31 mouse cellular contexts compared by ENCODE assay signal in the genomic region with DNA sequence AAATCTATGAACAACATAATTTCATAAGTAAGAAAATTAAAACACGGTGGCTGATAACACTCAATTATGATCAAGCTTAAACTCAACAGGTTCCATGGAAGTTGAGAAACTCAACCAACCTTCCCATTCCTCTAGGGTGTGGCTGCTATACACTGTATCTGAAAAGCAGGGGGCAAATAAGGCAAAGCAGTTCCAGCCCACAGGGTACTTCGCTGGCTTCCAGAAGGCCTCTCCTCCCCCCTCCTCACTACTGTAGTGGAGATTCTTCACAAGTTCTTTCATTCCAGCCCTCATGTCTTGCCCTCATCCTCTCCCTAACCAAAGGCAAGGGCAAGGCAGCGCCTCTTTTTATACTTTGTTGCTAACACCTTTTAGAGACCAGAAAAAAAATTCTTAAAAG. TPM values are rescaled to one million over a fixed set of nuclear protein-coding genes. Genes with fewer than 3 reads are reported as not detected.
A peak's percentile ranks its signal among the peaks of the same experiment; 100 is the strongest.
DNase-seq lines count a peak whose midpoint lies in the region; ATAC-seq and TF ChIP-seq lines count a peak whose summit lies in the region.
"Had no signal": no experiment of that assay in that cellular context is flagged by ENCODE, and none has a peak within 500 bp of the region (broad histone marks: within the 10 kb centered on the region; RNA-seq: fewer than 3 reads in every experiment).

No protein-coding gene starts in this region.

- no peaks in the 10 kb centered on the region for H3K9me3 ChIP-seq in MEL (replicated peaks; ENCODE audit: insufficient read depth, low read length)
- H3K9me3 ChIP-seq in kidney, embryonic 16.5 days (ENCODE audit: low read length) = no peaks in the 10 kb centered on the region
- H3K9me3 ChIP-seq: embryonic facial prominence, embryonic 10.5 days; embryonic facial prominence, embryonic 13.5 days; forebrain, embryonic 12.5 days; forebrain, embryonic 15.5 days; heart, embryonic 12.5 days; heart, embryonic 15.5 days; hindbrain, embryonic 10.5 days; hindbrain, embryonic 13.5 days; intestine, embryonic 15.5 days had no signal

- H3K9ac ChIP-seq in MEL (ENCODE audit: control insufficient read depth, low read depth, low read length, poor library complexity, severe bottlenecking) = peak overlapping the region; percentile 31
- no peak overlapping the region for H3K9ac ChIP-seq in kidney, embryonic 16.5 days (replicated peaks; ENCODE audit: low read length)
- H3K9ac ChIP-seq: embryonic facial prominence, embryonic 13.5 days; forebrain, embryonic 12.5 days; forebrain, embryonic 15.5 days; heart, embryonic 12.5 days; heart, embryonic 15.5 days; hindbrain, embryonic 13.5 days; intestine, embryonic 15.5 days had no signal

- H3K27ac ChIP-seq in spleen, adult 2 months (ENCODE audit: insufficient read depth, low read length) = peak overlapping the region; percentile 69
- peak overlapping the region; percentile 75 for H3K27ac ChIP-seq in MEL (ENCODE audit: control insufficient read depth, low read depth, low read length)
- peak overlapping the region; percentile 18 for H3K27ac ChIP-seq in bone marrow macrophage, adult 2 months (ENCODE audit: insufficient read depth, low read depth, low read length)
- H3K27ac ChIP-seq in kidney, embryonic 16.5 days (ENCODE audit: low read length) = no peak overlapping the region
- H3K27ac ChIP-seq: embryonic facial prominence, embryonic 10.5 days; embryonic facial prominence, embryonic 13.5 days; forebrain, embryonic 12.5 days; forebrain, embryonic 15.5 days; heart, embryonic 15.5 days; hindbrain, embryonic 10.5 days; hindbrain, embryonic 13.5 days; intestine, embryonic 15.5 days had no signal

- H3K4me3 ChIP-seq in spleen, adult 2 months (ENCODE audit: extremely low read depth, insufficient read depth, insufficient read length) = no peak overlapping the region
- H3K4me3 ChIP-seq in MEL (ENCODE audit: control insufficient read depth in 1 of 2, insufficient read depth in 1 of 2, low read depth in 2 of 2, low read length in 2 of 2) = peak overlapping the region in 1 of 2 experiments; percentile 21; a peak in 2 of 4 replicates
- H3K4me3 ChIP-seq in bone marrow macrophage, adult 2 months (ENCODE audit: insufficient read depth, low read length) = no peak overlapping the region
- H3K4me3 ChIP-seq in kidney, embryonic 16.5 days (ENCODE audit: low read length) = no peak overlapping the region
- H3K4me3 ChIP-seq: embryonic facial prominence, embryonic 10.5 days; embryonic facial prominence, embryonic 13.5 days; erythroblast, embryonic 14.5 days; forebrain, embryonic 12.5 days; forebrain, embryonic 15.5 days; heart, embryonic 12.5 days; heart, embryonic 15.5 days; hindbrain, embryonic 10.5 days; hindbrain, embryonic 13.5 days; intestine, embryonic 15.5 days had no signal

- TF ChIP-seq CTCF in spleen, adult 2 months (IDR thresholded peaks at IDR 0.05; ENCODE audit: extremely low read depth, insufficient read depth, insufficient read length, insufficient replicate concordance) = no peak
- no peak for TF ChIP-seq CTCF in MEL (IDR thresholded peaks at IDR 0.05 in 2 of 3, conservative IDR thresholded peaks at IDR 0.05 in 1 of 3; ENCODE audit: control insufficient read depth in 1 of 3, insufficient read depth in 1 of 3, low read depth in 2 of 3, low read length in 3 of 3, poor library complexity in 1 of 3, severe bottlenecking in 1 of 3)
- no peak for TF ChIP-seq CTCF in bone marrow macrophage, adult 2 months (IDR thresholded peaks at IDR 0.05; ENCODE audit: low read depth, low read length)

- peaks cover 5% of the 10 kb centered on the region; the same call in 1 of the 2 replicates for H3K79me2 ChIP-seq in MEL (ENCODE audit: control insufficient read depth, insufficient read depth, low read length, poor library complexity)

- no peak overlapping the region for H3K4me2 ChIP-seq in kidney, embryonic 16.5 days (replicated peaks; ENCODE audit: low read depth, low read length)
- H3K4me2 ChIP-seq: embryonic facial prominence, embryonic 13.5 days; forebrain, embryonic 12.5 days; forebrain, embryonic 15.5 days; heart, embryonic 12.5 days; heart, embryonic 15.5 days; hindbrain, embryonic 13.5 days; intestine, embryonic 15.5 days had no signal

- peaks cover 2% of the 10 kb centered on the region for H3K4me1 ChIP-seq in spleen, adult 2 months (ENCODE audit: control insufficient read depth, insufficient read depth, insufficient read length)
- peaks cover 11 to 24% of the 10 kb centered on the region in 2 experiments for H3K4me1 ChIP-seq in MEL (ENCODE audit: control insufficient read depth in 1 of 2, insufficient read depth in 2 of 2, low read length in 2 of 2)
- peaks cover 17% of the 10 kb centered on the region for H3K4me1 ChIP-seq in bone marrow macrophage, adult 2 months (ENCODE audit: control insufficient read depth, insufficient read depth, low read length)
- no peaks in the 10 kb centered on the region for H3K4me1 ChIP-seq in kidney, embryonic 16.5 days (ENCODE audit: insufficient read depth, low read length)
- H3K4me1 ChIP-seq: embryonic facial prominence, embryonic 10.5 days; embryonic facial prominence, embryonic 13.5 days; forebrain, embryonic 12.5 days; forebrain, embryonic 15.5 days; heart, embryonic 12.5 days; heart, embryonic 15.5 days; hindbrain, embryonic 10.5 days; hindbrain, embryonic 13.5 days; intestine, embryonic 15.5 days had no signal

- DNase-seq in spleen, adult 2 months (ENCODE audit: low read depth in 1 of 2, low spot score in 2 of 2) = no peak
- DNase-seq in spleen, postnatal 14 days (ENCODE audit: low spot score in 2 of 2) = no peak
- DNase-seq in MEL (ENCODE audit: low read depth, low spot score) = no peak
- no peak for DNase-seq in heart, postnatal 10 days
- DNase-seq: adrenal gland, postnatal 10 days; adrenal gland, postnatal 36 days; cerebellum, adult 11-12 months; cerebellum, adult 8-10 months; cerebellum, postnatal 10 days; cerebellum, postnatal 36 days; embryo, embryonic 11 days; gastrocnemius, postnatal 10 days; gastrocnemius, postnatal 36 days; heart, adult 18-20 months; heart, postnatal 36 days had no signal

- intact Hi-C loops in heart, postnatal 10 days (cut with DNase I) = no loop called here

- H3K36me3 ChIP-seq in spleen, adult 2 months (ENCODE audit: control insufficient read depth, insufficient read depth, low read length) = peaks cover 35% of the 10 kb centered on the region
- peaks cover 32 to 58% of the 10 kb centered on the region in 2 experiments for H3K36me3 ChIP-seq in MEL (ENCODE audit: control insufficient read depth in 1 of 2, insufficient read depth in 2 of 2, low read length in 2 of 2)
- H3K36me3 ChIP-seq in kidney, embryonic 16.5 days (ENCODE audit: insufficient read depth, low read length) = peaks cover 53% of the 10 kb centered on the region

- no peaks in the 10 kb centered on the region for H3K27me3 ChIP-seq in spleen, adult 2 months (ENCODE audit: control insufficient read depth, insufficient read depth, low read length)
- H3K27me3 ChIP-seq in MEL (ENCODE audit: control insufficient read depth in 1 of 2, insufficient read depth in 2 of 2, low read length in 2 of 2) = no peaks in the 10 kb centered on the region
- H3K27me3 ChIP-seq in kidney, embryonic 16.5 days (ENCODE audit: insufficient read depth, low read length) = no peaks in the 10 kb centered on the region
- H3K27me3 ChIP-seq: embryonic facial prominence, embryonic 13.5 days; forebrain, embryonic 12.5 days; forebrain, embryonic 15.5 days; heart, embryonic 12.5 days; heart, embryonic 15.5 days; hindbrain, embryonic 13.5 days; intestine, embryonic 15.5 days; Patski had no signal

- no peak for TF ChIP-seq EP300 in MEL (IDR thresholded peaks at IDR 0.05; ENCODE audit: low read depth in 1 of 2, low read length in 2 of 2)

- 68% methylated on average over 3 of the region's 3 CpGs for WGBS in spleen, adult 2 months
- 96% methylated on average over 3 of the region's 3 CpGs for WGBS in kidney, embryonic 16.5 days

- no peak for TF ChIP-seq POLR2A in spleen, adult 2 months (IDR thresholded peaks at IDR 0.05; ENCODE audit: low read depth, low read length)
- TF ChIP-seq POLR2A in MEL (IDR thresholded peaks at IDR 0.05; ENCODE audit: control insufficient read depth in 1 of 2, insufficient read depth in 1 of 2, low read depth in 1 of 2, low read length in 2 of 2, poor library complexity in 1 of 2) = no peak
- TF ChIP-seq POLR2A in bone marrow macrophage, adult 2 months (IDR thresholded peaks at IDR 0.05; ENCODE audit: borderline replicate concordance, low read depth, low read length) = no peak

- TF ChIP-seq RAD21 in MEL (IDR thresholded peaks at IDR 0.05; ENCODE audit: low read depth, low read length) = no peak

- ATAC-seq in kidney, embryonic 16.5 days (ENCODE audit: low FRiP score, low TSS enrichment) = no peak
- ATAC-seq: CD4-positive, CD25-positive, alpha-beta regulatory T cell, adult 4 months; forebrain, embryonic 15.5 days; hindbrain, embryonic 16.5 days; intestine, embryonic 15.5 days; Patski had no signal

TF ChIP-seq in MEL, 35 proteins besides CTCF, POLR2A, EP300 and RAD21 (continues in another document):
- no peak for TF ChIP-seq NRF1 (IDR thresholded peaks at IDR 0.05; ENCODE audit: insufficient read depth, low read depth, low read length, poor library complexity, severe bottlenecking)

RNA-seq across cellular contexts. Expression of a gene that starts 9.4 kb away (rescaled TPM):
- polyA plus RNA-seq in spleen, adult 2 months (2012; rRNA removed) = 20.6 and 24.0 TPM in 2 replicates
- total RNA-seq in MEL (2012; rRNA removed) = 56.2 and 58.3 TPM in 2 replicates
- 10 to 100 TPM in 1 of 2 experiments, not detected in 1; 57.4 TPM for polyA plus RNA-seq in MEL (2012; ENCODE audit: insufficient read depth in 1 of 2, insufficient read length in 2 of 2, low read depth in 1 of 2, low replicate concordance in 2 of 2, missing spikeins in 1 of 2)
- polyA plus RNA-seq in bone marrow macrophage, adult 2 months (2012; ENCODE audit: insufficient read depth, insufficient read length, missing spikeins) = 47.3 and 53.8 TPM in 2 replicates
- polyA plus RNA-seq in kidney, embryonic 16.5 days (2015; fragmentation: Nextera tagmentation; extraction: Ambion mirVana) = 54.9 and 55.5 TPM in 2 replicates
- 10 to 100 TPM; 28.9 to 32.2 TPM for total RNA-seq in heart, postnatal 10 days (2021)

RNA-seq across cellular contexts. Expression of a gene that starts 37.5 kb away (rescaled TPM):
- polyA plus RNA-seq in spleen, adult 2 months (2012; rRNA removed) = 7.7 and 8.5 TPM in 2 replicates
- 139 and 185 TPM in 2 replicates for total RNA-seq in MEL (2012; rRNA removed)
- 100 to 1,000 TPM; 229 to 682 TPM for polyA plus RNA-seq in MEL (2012; ENCODE audit: insufficient read depth in 1 of 2, insufficient read length in 2 of 2, low read depth in 1 of 2, low replicate concordance in 2 of 2, missing spikeins in 1 of 2)
- polyA plus RNA-seq in bone marrow macrophage, adult 2 months (2012; ENCODE audit: insufficient read depth, insufficient read length, missing spikeins) = 35.0 and 42.5 TPM in 2 replicates
- 269 and 273 TPM in 2 replicates for polyA plus RNA-seq in kidney, embryonic 16.5 days (2015; fragmentation: Nextera tagmentation; extraction: Ambion mirVana)
- total RNA-seq in heart, postnatal 10 days (2021) = 10 to 100 TPM; 19.3 to 27.8 TPM
- total RNA-seq: gastrocnemius, adult 18-20 months had no signal

RNA-seq across cellular contexts. Expression of a gene that starts 48.2 kb away (rescaled TPM):
- 0.90 and 1.0 TPM in 2 replicates for polyA plus RNA-seq in spleen, adult 2 months (2012; rRNA removed)
- total RNA-seq in MEL (2012; rRNA removed) = 32.2 and 33.3 TPM in 2 replicates
- polyA plus RNA-seq in MEL (2012; ENCODE audit: insufficient read depth in 1 of 2, insufficient read length in 2 of 2, low read depth in 1 of 2, low replicate concordance in 2 of 2, missing spikeins in 1 of 2) = 10 to 100 TPM in 1 of 2 experiments, not detected in 1; 48.8 TPM
- polyA plus RNA-seq in bone marrow macrophage, adult 2 months (2012; ENCODE audit: insufficient read depth, insufficient read length, missing spikeins) = 13.5 and 14.2 TPM in 2 replicates
- 35.6 and 39.8 TPM in 2 replicates for polyA plus RNA-seq in kidney, embryonic 16.5 days (2015; fragmentation: Nextera tagmentation; extraction: Ambion mirVana)
- total RNA-seq in heart, postnatal 10 days (2021) = 1 to 10 TPM; 2.1 to 2.8 TPM
- total RNA-seq: gastrocnemius, adult 18-20 months; heart, adult 18-20 months had no signal
